Mouse (Mus musculus): Measurements from ENCODE around the gene Rps27. TPM values are rescaled to one million over a fixed set of nuclear protein-coding genes. Genes with fewer than 3 reads are reported as not detected.

Gene Rps27
- polyA plus RNA-seq (2021; fragmentation: Nextera tagmentation): 2,829 and 2,904 TPM in 2 replicates
- long read RNA-seq, experiment 1, transcript Rps27-201 (4 exons, 345 nt): major isoform, 472 of 485 reads
- long read RNA-seq, experiment 1, transcript Rps27-209 (4 exons, 546 nt): minor isoform, 9 of 485 reads
- long read RNA-seq, experiment 1, partial matches to known transcripts: 0 of 485 reads
- long read RNA-seq, experiment 1, other reads (novel, unspliced or antisense): 2 of 485 reads
- long read RNA-seq, experiment 2, transcript Rps27-201 (4 exons, 345 nt): major isoform, 21 of 22 reads
- long read RNA-seq, experiment 2, partial matches to known transcripts: 0 of 22 reads
- long read RNA-seq, experiment 2, other reads (novel, unspliced or antisense): 1 of 22 reads

DNA sequence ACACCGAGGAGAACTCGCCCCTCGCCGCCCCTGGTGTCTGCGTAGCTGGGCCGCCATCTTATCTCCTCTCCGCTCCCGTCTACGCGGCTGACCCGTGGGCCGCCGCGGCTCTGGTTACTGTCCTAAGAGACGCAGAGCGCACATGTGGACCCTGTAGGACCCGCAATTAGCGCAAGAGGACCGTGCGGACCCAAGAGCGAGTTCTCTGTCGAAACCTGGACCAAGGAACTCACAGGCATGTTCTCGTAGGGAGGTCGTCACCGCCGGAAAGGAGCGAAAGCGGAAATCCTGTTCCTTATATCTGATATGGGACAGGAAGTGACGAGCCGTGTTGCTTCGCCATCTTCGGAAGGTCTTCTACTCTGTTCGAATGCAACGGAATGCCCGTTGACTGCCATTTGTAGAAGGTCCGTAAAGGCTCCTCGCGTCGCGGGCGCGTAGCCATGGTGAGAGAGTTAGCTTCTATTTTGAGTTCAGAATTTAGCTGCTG is at the start of gene Rps27, which contains the start of gene Rab13:
Gene Rps27 (minus strand): TSS at position 275 of the 490 bp plus-strand sequence.
Gene Rab13 (plus strand): TSS at position 319 of the 490 bp plus-strand sequence.

DNA sequence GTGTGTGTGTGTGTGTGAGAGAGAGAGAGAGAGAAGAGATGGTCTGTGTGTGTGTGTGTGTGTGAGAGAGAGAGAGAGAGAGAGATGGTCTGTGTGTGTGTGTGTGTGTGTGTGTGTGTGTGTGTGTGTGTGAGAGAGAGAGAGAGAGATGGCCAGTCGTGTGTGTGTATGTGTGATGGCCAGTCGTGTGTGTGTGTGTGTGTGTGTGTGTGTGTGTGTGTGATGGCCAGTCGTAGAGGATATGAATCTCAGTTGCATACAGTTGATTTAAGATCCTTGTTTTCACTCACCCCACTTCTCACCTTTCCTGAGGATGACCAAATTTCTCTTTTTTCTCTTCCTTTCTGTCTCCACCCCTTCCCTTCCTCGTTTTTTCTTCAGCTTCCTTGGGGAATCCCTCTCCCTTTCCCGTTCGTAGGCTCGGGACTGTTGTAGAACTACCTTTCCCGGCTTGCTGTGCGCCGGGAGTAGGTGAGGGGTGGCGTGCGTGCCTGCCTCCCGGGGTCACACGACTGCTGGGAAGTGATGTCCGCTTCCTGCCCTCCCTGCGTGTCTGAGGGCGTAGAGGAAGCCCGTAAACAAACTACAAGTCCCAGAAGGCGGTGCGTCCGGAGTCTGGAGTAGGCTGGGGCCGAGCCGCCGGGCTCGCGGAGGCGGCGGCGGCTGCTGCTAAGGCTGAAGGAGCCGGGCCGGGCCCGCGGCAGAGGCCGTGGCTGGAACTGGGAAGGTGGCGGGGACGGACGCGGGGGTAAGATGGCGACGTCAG is 40.4 kb upstream of the Rps27 start, which contains the start of gene Crtc2:
Gene Crtc2 (plus strand): TSS at position 511 of the 766 bp plus-strand sequence.

DNA sequence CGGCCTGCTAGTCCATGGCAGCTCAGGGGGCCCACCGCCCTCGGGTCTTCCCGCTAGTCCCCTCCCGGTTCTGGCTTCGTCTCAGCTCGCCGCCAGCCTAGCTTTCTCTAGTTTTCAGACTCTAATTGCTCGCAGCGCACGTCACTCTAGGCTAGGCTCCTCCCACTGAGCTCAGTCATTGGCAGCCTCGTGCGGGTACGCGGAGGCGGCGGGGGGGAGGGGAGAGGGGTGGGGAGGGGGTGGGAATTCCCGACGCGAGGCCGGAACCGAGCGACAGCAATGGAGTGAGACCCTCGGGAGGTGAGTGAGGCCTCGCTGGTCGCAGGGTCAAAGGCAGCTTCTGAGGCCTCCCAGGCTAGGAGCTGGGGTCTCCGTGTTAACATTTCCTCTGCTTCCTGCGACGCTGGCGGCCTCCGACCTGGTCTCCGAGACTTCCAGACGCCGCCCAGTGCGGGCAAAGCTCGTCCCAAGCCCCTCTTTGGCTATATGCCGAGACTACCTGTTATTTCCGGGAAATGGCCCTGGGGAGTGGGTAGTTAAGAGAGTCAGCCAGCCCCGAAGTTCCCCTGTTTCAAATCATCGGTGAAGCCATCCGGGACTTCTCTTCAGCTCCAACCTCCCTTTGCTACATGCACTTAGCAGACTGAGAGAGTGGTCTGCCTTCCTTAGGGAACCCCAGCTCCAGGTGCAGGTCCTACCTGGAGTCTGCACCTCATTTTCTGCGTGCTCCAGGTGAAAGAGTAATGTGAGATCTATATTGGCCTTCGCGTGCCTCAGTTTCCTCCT is 34.7 kb upstream of the Rps27 start, which contains the start of gene Slc39a1:
Gene Slc39a1 (plus strand): TSS at position 213 of the 786 bp plus-strand sequence.

DNA sequence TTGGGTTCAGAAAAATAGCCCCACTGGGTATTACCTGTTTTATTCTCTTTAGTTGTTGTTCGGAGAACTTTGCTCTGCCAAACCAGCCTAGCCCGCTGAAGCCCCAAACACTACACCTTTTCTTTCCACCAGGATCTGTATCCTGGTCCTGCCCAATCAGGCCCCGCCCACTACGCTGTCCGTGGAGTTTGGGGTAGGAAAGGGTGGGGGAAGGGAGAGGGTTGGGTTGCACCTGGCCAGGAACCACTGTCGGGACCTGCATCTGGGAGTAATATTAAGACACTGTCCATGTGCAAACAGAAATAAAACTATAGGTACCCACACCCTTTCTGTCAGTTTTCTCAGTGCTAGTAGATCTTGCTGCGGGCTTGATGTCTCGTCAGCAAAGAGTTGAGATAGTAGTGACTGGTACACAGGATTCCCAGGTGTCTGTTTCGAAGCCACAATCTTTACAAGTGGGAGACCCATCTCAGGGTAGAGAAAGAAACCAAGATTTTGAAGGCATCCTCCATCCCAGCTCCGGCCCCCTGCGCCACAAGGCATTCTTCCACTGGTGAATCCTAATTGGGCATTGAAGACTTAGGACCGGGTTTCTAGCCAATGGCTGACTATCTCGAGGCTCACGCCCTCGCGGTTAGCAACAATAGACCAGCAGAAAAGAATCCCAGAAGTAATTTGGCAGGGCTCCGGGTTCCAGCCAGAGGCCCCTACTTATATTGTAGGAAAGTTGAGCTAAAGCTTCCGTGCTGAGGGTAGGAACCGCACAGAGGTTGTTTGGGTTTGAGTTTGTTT is 29.7 kb upstream of the Rps27 start, which contains the start of gene Creb3l4:
Gene Creb3l4 (minus strand): TSS at position 529 of the 792 bp plus-strand sequence.

DNA sequence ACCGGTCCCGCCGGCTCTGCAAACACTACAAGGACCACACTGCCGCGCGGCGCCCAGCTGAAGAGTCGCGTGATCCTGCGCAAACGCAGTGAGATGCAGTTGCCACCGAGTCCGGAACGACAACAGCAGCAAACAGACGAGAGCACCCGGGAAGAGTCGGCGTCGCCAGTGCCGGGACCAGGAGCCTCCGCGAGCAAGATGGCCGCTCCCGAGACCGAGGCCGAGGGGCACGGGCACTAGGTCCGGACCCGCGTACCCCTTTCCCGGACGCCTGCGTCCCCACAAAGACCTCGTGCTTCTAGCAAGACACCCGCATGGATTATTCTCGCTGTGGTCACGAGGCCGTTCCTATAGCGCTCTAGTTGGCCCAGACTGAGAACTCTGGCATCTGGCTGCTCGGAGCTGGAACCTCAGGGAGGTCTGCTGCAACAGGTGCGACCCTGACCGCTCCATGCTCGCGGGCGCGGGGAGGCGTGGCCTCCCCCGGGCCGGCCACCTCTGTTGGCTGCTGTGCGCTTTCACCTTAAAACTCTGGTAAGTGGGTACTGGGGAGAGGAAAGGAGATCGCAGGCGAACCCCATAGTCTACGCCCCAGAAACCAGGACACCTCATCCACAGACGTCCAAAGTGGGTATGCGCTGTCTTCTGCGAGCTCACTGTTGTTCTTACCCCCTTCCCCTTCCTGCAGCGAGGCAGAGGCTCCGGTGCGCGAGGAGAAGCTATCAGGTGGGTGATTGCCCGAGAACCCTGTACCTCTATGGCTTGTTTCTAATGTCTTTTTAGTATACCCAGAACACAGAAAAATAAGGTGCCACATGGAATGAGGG is 18.3 kb upstream of the Rps27 start, which contains the start of gene Jtb:
Gene Jtb (plus strand): TSS at position 91 of the 827 bp plus-strand sequence.

Other genes starting within 250 kb of the Rps27 start
- 96.3 and 106 TPM in 2 replicates for gene Hax1, start 214.9 kb downstream of the Rps27 start, polyA plus RNA-seq (2021; fragmentation: Nextera tagmentation)
- gene 4933434E20Rik, start 162.0 kb downstream of the Rps27 start, polyA plus RNA-seq (2021; fragmentation: Nextera tagmentation): 365 and 533 TPM in 2 replicates
- gene Ubap2l, start 161.0 kb downstream of the Rps27 start, polyA plus RNA-seq (2021; fragmentation: Nextera tagmentation): 82.2 and 108 TPM in 2 replicates
- gene Tpm3, start 141.0 kb downstream of the Rps27 start, polyA plus RNA-seq (2021; fragmentation: Nextera tagmentation): 181 TPM in 2 replicates
- 0.03 TPM in 2 replicates for gene Nup210l, start 109.5 kb downstream of the Rps27 start, polyA plus RNA-seq (2021; fragmentation: Nextera tagmentation)
- gene Rab13, start within 50 bp of the Rps27 start, polyA plus RNA-seq (2021; fragmentation: Nextera tagmentation): 8.7 and 9.8 TPM in 2 replicates
- 86.0 and 94.4 TPM in 2 replicates for gene Jtb, start 17.9 kb upstream of the Rps27 start, polyA plus RNA-seq (2021; fragmentation: Nextera tagmentation)
- 0.39 and 0.41 TPM in 2 replicates for gene Creb3l4, start 29.9 kb upstream of the Rps27 start, polyA plus RNA-seq (2021; fragmentation: Nextera tagmentation)
- 89.8 and 134 TPM in 2 replicates for gene Slc39a1, start 34.5 kb upstream of the Rps27 start, polyA plus RNA-seq (2021; fragmentation: Nextera tagmentation)
- gene Crtc2, start 40.5 kb upstream of the Rps27 start, polyA plus RNA-seq (2021; fragmentation: Nextera tagmentation): 12.7 and 14.4 TPM in 2 replicates
- gene Dennd4b, start 51.5 kb upstream of the Rps27 start, polyA plus RNA-seq (2021; fragmentation: Nextera tagmentation): 6.4 and 6.6 TPM in 2 replicates
- gene Gatad2b, start 79.5 kb upstream of the Rps27 start, polyA plus RNA-seq (2021; fragmentation: Nextera tagmentation): 14.5 and 17.0 TPM in 2 replicates
- 3.6 TPM in 2 replicates for gene Slc27a3, start 176.3 kb upstream of the Rps27 start, polyA plus RNA-seq (2021; fragmentation: Nextera tagmentation)
- gene Ints3, start 220.0 kb upstream of the Rps27 start, polyA plus RNA-seq (2021; fragmentation: Nextera tagmentation): 12.0 and 12.8 TPM in 2 replicates

Measured in layer of hippocampus, adult 6 months (tissue).